Comparison of ENCODE assay signal across 11 mouse cellular contexts in the genomic region with DNA sequence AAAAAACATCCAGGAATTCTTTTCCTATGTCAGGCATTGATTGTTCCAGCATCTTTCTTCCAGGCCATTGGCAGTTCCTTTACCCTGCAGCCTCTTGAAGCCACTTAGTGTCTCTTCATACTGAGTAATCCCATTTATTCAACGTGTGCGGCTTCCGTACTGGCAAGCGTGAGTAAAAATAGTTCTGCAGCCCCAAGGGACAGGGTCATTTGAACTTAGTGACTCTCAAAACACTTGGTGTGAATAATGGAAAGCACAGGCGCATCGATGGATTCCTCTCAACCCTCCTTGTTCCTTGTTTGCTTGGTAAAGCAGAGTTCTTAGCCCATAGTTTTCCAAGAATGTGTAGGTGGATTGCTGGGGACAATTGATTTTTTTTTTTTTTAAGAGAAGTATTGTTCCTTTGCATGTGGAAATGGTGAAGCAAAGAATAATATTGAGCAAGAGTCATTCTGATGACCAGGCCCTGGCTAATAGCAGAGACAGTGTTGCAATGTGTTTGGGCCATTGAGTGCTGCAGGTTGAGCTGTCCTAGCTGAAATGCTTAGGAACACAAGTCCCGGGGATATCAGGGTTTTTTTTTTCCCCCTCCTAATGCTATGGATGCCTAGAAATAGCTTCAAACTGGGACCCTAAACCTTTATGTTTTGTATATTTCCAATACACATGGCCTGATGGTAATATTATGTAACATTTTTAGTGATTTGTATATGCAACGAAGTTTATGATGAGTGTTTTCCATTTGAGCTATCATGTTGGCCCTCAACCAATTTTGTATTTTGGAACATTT.
A peak's percentile ranks its signal among the peaks of the same experiment; 100 is the strongest.
DNase-seq lines count a peak whose midpoint lies in the region.
"Had no signal": no experiment of that assay in that cellular context is flagged by ENCODE, and none has a peak within 500 bp of the region (broad histone marks: within the 10 kb centered on the region; RNA-seq: fewer than 3 reads in every experiment).

No protein-coding gene starts in this region.

- intact Hi-C loops in heart, postnatal 25 days (cut with DNase I), result no loop called here
- intact Hi-C loops in heart, postnatal 14 days (cut with DNase I), result no loop called here
- intact Hi-C loops in left cerebral cortex, postnatal 14 days (cut with DNase I), result no loop called here

- peak; percentile 60 for DNase-seq in heart, adult 8-10 months (ENCODE audit: low spot score)
- DNase-seq in heart, postnatal 25 days (ENCODE audit: low spot score), result no peak
- peak; percentile 44 for DNase-seq in 416B (ENCODE audit: low read depth)
- peak; percentile 24 to 39 for DNase-seq in adrenal gland, postnatal 36 days
- DNase-seq in heart, postnatal 14 days, result peak; percentile 33 to 45
- no peak for DNase-seq in cerebellum, postnatal 10 days
- no peak for DNase-seq in ovary, adult 18-20 months (ENCODE audit: low spot score)
- DNase-seq in left cerebral cortex, postnatal 14 days (ENCODE audit: low spot score in 2 of 2), result no peak
- DNase-seq: cerebellum, postnatal 14 days; gastrocnemius, postnatal 25 days; left cerebral cortex, postnatal 4 days had no signal

Comparison
In these comparisons a context has a peak if more than half of its experiments do, and no peak if none do; other contexts are left out.
1. DNase-seq: peak in heart, adult 8-10 months (single experiment), 416B (single experiment), adrenal gland, postnatal 36 days (2 of 2) and heart, postnatal 14 days (2 of 2); none in heart, postnatal 25 days (single experiment), cerebellum, postnatal 10 days (0 of 2), ovary, adult 18-20 months (single experiment) and left cerebral cortex, postnatal 14 days (0 of 2).